ENCODE assay signal across 19 mouse cellular contexts in the genomic region with DNA sequence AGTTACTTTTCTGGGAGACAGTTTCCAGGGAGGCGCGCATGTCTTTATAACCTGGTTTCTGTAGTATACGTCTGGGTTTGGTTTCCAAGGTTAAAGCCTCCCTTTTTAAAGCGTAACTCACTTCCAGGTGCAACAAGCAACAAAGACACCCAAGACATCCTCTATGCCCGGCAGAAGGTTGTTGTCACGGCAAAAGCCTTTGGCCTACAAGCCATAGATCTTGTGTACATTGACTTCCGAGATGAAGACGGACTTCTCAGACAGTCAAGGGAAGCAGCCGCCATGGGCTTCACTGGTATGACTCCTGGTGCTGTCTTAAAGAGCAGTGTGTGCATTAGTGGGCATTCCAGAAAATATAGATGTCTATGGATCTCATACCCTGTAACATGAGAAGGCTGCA.
"Had no signal": no experiment of that assay in that cellular context is flagged by ENCODE, and none has a peak within 500 bp of the region (broad histone marks: within the 10 kb centered on the region; RNA-seq: fewer than 3 reads in every experiment).

No protein-coding gene starts in this region.

- H3K27me3 ChIP-seq: stomach, embryonic 15.5 days had no signal

- ATAC-seq: liver, postnatal 0 days; lung, postnatal 0 days had no signal

- DNase-seq: kidney, postnatal 14 days; kidney, postnatal 4 days; left cerebral cortex, postnatal 4 days; liver, postnatal 0 days; lung, embryonic 14.5 days; retina, postnatal 1 day; right cerebral cortex, postnatal 25 days; spleen, adult 18-20 months; thymus, postnatal 25 days had no signal

- H3K36me3 ChIP-seq: limb, embryonic 12.5 days; limb, embryonic 15.5 days; midbrain, embryonic 12.5 days; neural tube, embryonic 13.5 days; stomach, embryonic 15.5 days had no signal

- H3K4me2 ChIP-seq: limb, embryonic 12.5 days; limb, embryonic 15.5 days; liver, embryonic 11.5 days; lung, embryonic 14.5 days; midbrain, embryonic 12.5 days; neural tube, embryonic 13.5 days; stomach, embryonic 15.5 days had no signal

- H3K9me3 ChIP-seq: limb, embryonic 12.5 days; limb, embryonic 15.5 days; midbrain, embryonic 12.5 days; neural tube, embryonic 13.5 days; stomach, embryonic 15.5 days had no signal

- H3K9ac ChIP-seq: limb, embryonic 12.5 days; limb, embryonic 15.5 days; liver, embryonic 14.5 days; liver, postnatal 0 days; lung, embryonic 14.5 days; midbrain, embryonic 12.5 days; neural tube, embryonic 13.5 days; stomach, embryonic 15.5 days had no signal

- H3K4me1 ChIP-seq: limb, embryonic 15.5 days; stomach, embryonic 15.5 days had no signal

- H3K4me3 ChIP-seq: limb, embryonic 12.5 days; limb, embryonic 15.5 days; midbrain, embryonic 12.5 days; myocyte; neural tube, embryonic 13.5 days; stomach, embryonic 15.5 days had no signal

- H3K27ac ChIP-seq: limb, embryonic 12.5 days; limb, embryonic 15.5 days; liver, embryonic 14.5 days; macrophage; midbrain, embryonic 12.5 days; neural tube, embryonic 13.5 days; stomach, embryonic 15.5 days had no signal
